Mouse (Mus musculus) liver, postnatal 0 days (tissue): Measurements from ENCODE around the gene Zfp598.
"Not testable (repeated sequence)": the region's sequence is repeated elsewhere in the genome, so short reads cannot be mapped to it uniquely, and the experiment has no call there.

Experiments used
- CTCF ChIP-seq: sonication (generic); IDR thresholded peaks from 2 replicates; pipeline ENCODE4 v1.5.1; 2016; ENCODE audit warnings: antibody characterized with exemption, low read depth
- EP300 ChIP-seq: IDR thresholded peaks from 2 replicates; pipeline ENCODE4 v1.6.1; 2016; ENCODE audit warnings: antibody characterized with exemption, low read depth, mild to moderate bottlenecking

GRCm38 (mm10) chr17:24720616-24721015 is 51.1 kb downstream of the Zfp598 start:
- TF ChIP-seq CTCF, EP300: not testable (repeated sequence)
